Mouse (Mus musculus) ovary, postnatal 10 days (tissue): ENCODE measurements around the gene Pik3ap1.
A peak's percentile ranks its signal among the peaks of the same experiment; 100 is the strongest.

Source experiments
- DNase-seq: peaks from one replicate; pipeline ENCODE4 v3.0.0; 2022; ENCODE audit warnings: low spot score

Gene Pik3ap1

GRCm38 (mm10) chr19:41279724-41280244 is 105.1 kb downstream of the Pik3ap1 start:
- no peak for DNase-seq

- no peak for DNase-seq
Measured at GRCm38 (mm10) chr19:41278606-41279005, 106.3 kb downstream of the Pik3ap1 start.

GRCm38 (mm10) chr19:41275588-41275987 is 109.3 kb downstream of the Pik3ap1 start:
- no peak for DNase-seq

GRCm38 (mm10) chr19:41270906-41271305 is 114.0 kb downstream of the Pik3ap1 start:
- no peak for DNase-seq

GRCm38 (mm10) chr19:41270151-41270727 is 114.7 kb downstream of the Pik3ap1 start:
- no peak for DNase-seq

GRCm38 (mm10) chr19:41266251-41266901 is 118.5 kb downstream of the Pik3ap1 start:
- DNase-seq = no peak

- no peak for DNase-seq
Measured at GRCm38 (mm10) chr19:41264331-41264799, 120.5 kb downstream of the Pik3ap1 start.

GRCm38 (mm10) chr19:41263630-41264295 is 121.1 kb downstream of the Pik3ap1 start, which contains the start of gene Tm9sf3:
Gene Tm9sf3 (minus strand): TSS chr19:41263997.
- peak; percentile 59 for DNase-seq

GRCm38 (mm10) chr19:41262712-41263629 is 121.9 kb downstream of the Pik3ap1 start:
- DNase-seq = no peak

GRCm38 (mm10) chr19:41260736-41261135 is 124.2 kb downstream of the Pik3ap1 start:
- no peak for DNase-seq

GRCm38 (mm10) chr19:41259256-41259655 is 125.6 kb downstream of the Pik3ap1 start:
- DNase-seq = no peak

GRCm38 (mm10) chr19:41258707-41259106 is 126.2 kb downstream of the Pik3ap1 start:
- DNase-seq = no peak

- DNase-seq = no peak
Measured at GRCm38 (mm10) chr19:41254584-41254983, 130.3 kb downstream of the Pik3ap1 start.

- no peak for DNase-seq
Measured at GRCm38 (mm10) chr19:41248968-41249367, 135.9 kb downstream of the Pik3ap1 start.

- no peak for DNase-seq
Measured at GRCm38 (mm10) chr19:41248271-41248670, 136.6 kb downstream of the Pik3ap1 start.

GRCm38 (mm10) chr19:41246271-41246670 is 138.6 kb downstream of the Pik3ap1 start:
- DNase-seq = no peak

GRCm38 (mm10) chr19:41244581-41244980 is 140.3 kb downstream of the Pik3ap1 start:
- peak; percentile 13 for DNase-seq

- DNase-seq = no peak
Measured at GRCm38 (mm10) chr19:41241997-41242396, 142.9 kb downstream of the Pik3ap1 start.

GRCm38 (mm10) chr19:41233698-41234097 is 151.2 kb downstream of the Pik3ap1 start:
- DNase-seq = no peak
